Mouse (Mus musculus) gastrocnemius, postnatal 14 days (tissue): ENCODE measurements at regions not wholly inside any gene's neighbourhood (a gene's known extent, or its start where the extent isn't known, plus 50 kb on each side); places are given as distances from the start of the nearest gene placed in this dataset.

ENCODE experiments used
- DNase-seq: peaks from one replicate; pipeline ENCODE4 v3.0.0; 2021; ENCODE audit warnings: mixed read lengths
- intact Hi-C: fragments of 180-260 bp; cut with DNase I; formaldehyde crosslinking; loops from one replicate; pipeline ENCODE4 v1.15.1; 2025; ENCODE audit warnings: low total_unique reads

GRCm38 (mm10) chrX:140164859-140165258 is 102.2 kb downstream of the Pih1h3b start:
- intact Hi-C loops = no loop called here
- DNase-seq = no peak

- intact Hi-C loops = no loop called here
- DNase-seq = no peak
These were observed 103.3 kb downstream of the Pih1h3b start for GRCm38 (mm10) chrX:140165966-140166365.

- DNase-seq = no peak
- intact Hi-C loops = no loop called here
These were observed 117.2 kb downstream of the Pih1h3b start for GRCm38 (mm10) chrX:140179850-140180249.

GRCm38 (mm10) chrX:140183003-140183402 is 120.3 kb downstream of the Pih1h3b start:
- no peak for DNase-seq
- intact Hi-C loops = no loop called here

- no peak for DNase-seq
- intact Hi-C loops = no loop called here
These were observed 138.4 kb upstream of the Frmpd3 start for GRCm38 (mm10) chrX:140203676-140204075.

- intact Hi-C loops = no loop called here
- no peak for DNase-seq
These were observed 133.3 kb upstream of the Frmpd3 start for GRCm38 (mm10) chrX:140208791-140209190.

GRCm38 (mm10) chrX:140212644-140213361 is 129.3 kb upstream of the Frmpd3 start:
- intact Hi-C loops = no loop called here
- peak; percentile 4 for DNase-seq

- DNase-seq = no peak
- intact Hi-C loops = no loop called here
These were observed 127.7 kb upstream of the Frmpd3 start for GRCm38 (mm10) chrX:140214198-140214849.

GRCm38 (mm10) chrX:140255790-140256189 is 86.3 kb upstream of the Frmpd3 start:
- DNase-seq = no peak
- intact Hi-C loops = no loop called here

- intact Hi-C loops = no loop called here
- no peak for DNase-seq
These were observed 72.2 kb upstream of the Frmpd3 start for GRCm38 (mm10) chrX:140269742-140270457.

GRCm38 (mm10) chrX:140277327-140277947 is 64.6 kb upstream of the Frmpd3 start:
- peak; percentile 17 for DNase-seq

GRCm38 (mm10) chrX:140277978-140278729 is 63.9 kb upstream of the Frmpd3 start:
- DNase-seq = no peak
- intact Hi-C loops = no loop called here

More at GRCm38 (mm10) chrX:140277327-140277947, 64.6 kb upstream of the Frmpd3 start:
- intact Hi-C loops = no loop called here

GRCm38 (mm10) chrX:140279266-140279665 is 62.8 kb upstream of the Frmpd3 start:
- DNase-seq = peak; percentile 22
- intact Hi-C loops = no loop called here

- intact Hi-C loops = no loop called here
- DNase-seq = no peak
These were observed 62.0 kb upstream of the Frmpd3 start for GRCm38 (mm10) chrX:140280016-140280415.
